Mouse (Mus musculus): Measurements from ENCODE around the gene Proser2. TPM values are rescaled to one million over a fixed set of nuclear protein-coding genes. Genes with fewer than 3 reads are reported as not detected.

Proser2 gene
- polyA plus RNA-seq, 1 experiment, result 5.2 TPM

GRCm38 (mm10) chr2:6075530-6075896 lies 54.5 kb downstream of the Proser2 start:
- Histone ChIP-seq H3K4me3 (ENCODE audit: low read depth, low read length) (no peak overlapping the region), H3K27ac (ENCODE audit: insufficient read depth, low read length) (0 out of 2 replicates have a peak overlapping the region, but pooled peaks have one; percentile 29)
- TF ChIP-seq CTCF (IDR thresholded peaks at IDR 0.05; ENCODE audit: low read depth, low read length), result no peak

GRCm38 (mm10) chr2:6074891-6075529 lies 55.0 kb downstream of the Proser2 start:
- Histone ChIP-seq H3K4me3 (ENCODE audit: low read depth, low read length) (no peak overlapping the region), H3K4me1 (ENCODE audit: control insufficient read depth, insufficient read depth, low read length) (peaks cover 16% of the 10 kb centered on the region), H3K27ac (ENCODE audit: insufficient read depth, low read length) (0 out of 2 replicates have a peak overlapping the region, but pooled peaks have one; percentile 29), H3K9ac (ENCODE audit: low read depth, poor library complexity, severe bottlenecking) (no peak overlapping the region), H3K36me3 (ENCODE audit: control insufficient read depth, insufficient read depth, low read length, poor library complexity, severe bottlenecking) (no peaks in the 10 kb centered on the region), H3K27me3 (ENCODE audit: control insufficient read depth, insufficient read depth, low read length, poor library complexity, severe bottlenecking) (no peaks in the 10 kb centered on the region), H3K9me3 (replicated peaks; ENCODE audit: control insufficient read depth, insufficient read depth, low read length, poor library complexity, severe bottlenecking) (no peaks in the 10 kb centered on the region)
- peak; percentile 49 for TF ChIP-seq EP300 (IDR thresholded peaks at IDR 0.05; ENCODE audit: insufficient read depth, low read depth, low read length)
- TF ChIP-seq CTCF (IDR thresholded peaks at IDR 0.05; ENCODE audit: low read depth, low read length), result no peak

More at GRCm38 (mm10) chr2:6075530-6075896, 54.5 kb downstream of the Proser2 start:
- Histone ChIP-seq H3K36me3 (ENCODE audit: control insufficient read depth, insufficient read depth, low read length, poor library complexity, severe bottlenecking) (no peaks in the 10 kb centered on the region), H3K9me3 (replicated peaks; ENCODE audit: control insufficient read depth, insufficient read depth, low read length, poor library complexity, severe bottlenecking) (no peaks in the 10 kb centered on the region), H3K27me3 (ENCODE audit: control insufficient read depth, insufficient read depth, low read length, poor library complexity, severe bottlenecking) (no peaks in the 10 kb centered on the region), H3K9ac (ENCODE audit: low read depth, poor library complexity, severe bottlenecking) (no peak overlapping the region), H3K4me1 (ENCODE audit: control insufficient read depth, insufficient read depth, low read length) (peaks cover 16% of the 10 kb centered on the region)

- Histone ChIP-seq H3K27me3 (ENCODE audit: control insufficient read depth, insufficient read depth, low read length, poor library complexity, severe bottlenecking) (no peaks in the 10 kb centered on the region), H3K27ac (ENCODE audit: insufficient read depth, low read length) (no peak overlapping the region), H3K36me3 (ENCODE audit: control insufficient read depth, insufficient read depth, low read length, poor library complexity, severe bottlenecking) (no peaks in the 10 kb centered on the region), H3K9ac (ENCODE audit: low read depth, poor library complexity, severe bottlenecking) (no peak overlapping the region), H3K4me3 (ENCODE audit: low read depth, low read length) (no peak overlapping the region), H3K9me3 (replicated peaks; ENCODE audit: control insufficient read depth, insufficient read depth, low read length, poor library complexity, severe bottlenecking) (no peaks in the 10 kb centered on the region), H3K4me1 (ENCODE audit: control insufficient read depth, insufficient read depth, low read length) (peaks cover 16% of the 10 kb centered on the region)
- no peak for TF ChIP-seq EP300 (IDR thresholded peaks at IDR 0.05; ENCODE audit: insufficient read depth, low read depth, low read length)
- TF ChIP-seq POLR2A (IDR thresholded peaks at IDR 0.05; ENCODE audit: insufficient read depth, low read length), result no peak
- no peak for TF ChIP-seq CTCF (IDR thresholded peaks at IDR 0.05; ENCODE audit: low read depth, low read length)
These were observed 57.2 kb downstream of the Proser2 start for GRCm38 (mm10) chr2:6072685-6073260.

- Histone ChIP-seq H3K9ac (ENCODE audit: low read depth, poor library complexity, severe bottlenecking) (no peak overlapping the region), H3K36me3 (ENCODE audit: control insufficient read depth, insufficient read depth, low read length, poor library complexity, severe bottlenecking) (no peaks in the 10 kb centered on the region), H3K9me3 (replicated peaks; ENCODE audit: control insufficient read depth, insufficient read depth, low read length, poor library complexity, severe bottlenecking) (no peaks in the 10 kb centered on the region), H3K4me3 (ENCODE audit: low read depth, low read length) (no peak overlapping the region), H3K27me3 (ENCODE audit: control insufficient read depth, insufficient read depth, low read length, poor library complexity, severe bottlenecking) (no peaks in the 10 kb centered on the region), H3K27ac (ENCODE audit: insufficient read depth, low read length) (peak overlapping the region; percentile 41), H3K4me1 (ENCODE audit: control insufficient read depth, insufficient read depth, low read length) (peaks cover 14% of the 10 kb centered on the region)
- TF ChIP-seq EP300 (IDR thresholded peaks at IDR 0.05; ENCODE audit: insufficient read depth, low read depth, low read length) (peak; percentile 91), POLR2A (IDR thresholded peaks at IDR 0.05; ENCODE audit: insufficient read depth, low read length) (no peak), CTCF (IDR thresholded peaks at IDR 0.05; ENCODE audit: low read depth, low read length) (no peak)
These were observed 58.2 kb downstream of the Proser2 start for GRCm38 (mm10) chr2:6071598-6072440.

GRCm38 (mm10) chr2:6070925-6071324 lies 59.1 kb downstream of the Proser2 start:
- TF ChIP-seq EP300 (IDR thresholded peaks at IDR 0.05; ENCODE audit: insufficient read depth, low read depth, low read length), result no peak
- no peak for TF ChIP-seq CTCF (IDR thresholded peaks at IDR 0.05; ENCODE audit: low read depth, low read length)
- TF ChIP-seq POLR2A (IDR thresholded peaks at IDR 0.05; ENCODE audit: insufficient read depth, low read length), result no peak
- Histone ChIP-seq H3K36me3 (ENCODE audit: control insufficient read depth, insufficient read depth, low read length, poor library complexity, severe bottlenecking) (no peaks in the 10 kb centered on the region), H3K27me3 (ENCODE audit: control insufficient read depth, insufficient read depth, low read length, poor library complexity, severe bottlenecking) (no peaks in the 10 kb centered on the region), H3K9ac (ENCODE audit: low read depth, poor library complexity, severe bottlenecking) (no peak overlapping the region), H3K4me3 (ENCODE audit: low read depth, low read length) (no peak overlapping the region), H3K27ac (ENCODE audit: insufficient read depth, low read length) (peak overlapping the region; percentile 41; the same call in 1 of the 2 replicates), H3K9me3 (replicated peaks; ENCODE audit: control insufficient read depth, insufficient read depth, low read length, poor library complexity, severe bottlenecking) (no peaks in the 10 kb centered on the region), H3K4me1 (ENCODE audit: control insufficient read depth, insufficient read depth, low read length) (peaks cover 14% of the 10 kb centered on the region)

- TF ChIP-seq CTCF (IDR thresholded peaks at IDR 0.05; ENCODE audit: low read depth, low read length) (no peak), EP300 (IDR thresholded peaks at IDR 0.05; ENCODE audit: insufficient read depth, low read depth, low read length) (no peak), POLR2A (IDR thresholded peaks at IDR 0.05; ENCODE audit: insufficient read depth, low read length) (no peak)
- Histone ChIP-seq H3K27ac (ENCODE audit: insufficient read depth, low read length) (no peak overlapping the region), H3K4me3 (ENCODE audit: low read depth, low read length) (no peak overlapping the region), H3K9me3 (replicated peaks; ENCODE audit: control insufficient read depth, insufficient read depth, low read length, poor library complexity, severe bottlenecking) (no peaks in the 10 kb centered on the region), H3K4me1 (ENCODE audit: control insufficient read depth, insufficient read depth, low read length) (peaks cover 9% of the 10 kb centered on the region), H3K9ac (ENCODE audit: low read depth, poor library complexity, severe bottlenecking) (no peak overlapping the region), H3K27me3 (ENCODE audit: control insufficient read depth, insufficient read depth, low read length, poor library complexity, severe bottlenecking) (no peaks in the 10 kb centered on the region), H3K36me3 (ENCODE audit: control insufficient read depth, insufficient read depth, low read length, poor library complexity, severe bottlenecking) (no peaks in the 10 kb centered on the region)
These were observed 62.7 kb downstream of the Proser2 start for GRCm38 (mm10) chr2:6067341-6067740.

Measured in ES-Bruce4 (cell line).